17 mouse cellular contexts compared by ENCODE assay signal in the genomic region with DNA sequence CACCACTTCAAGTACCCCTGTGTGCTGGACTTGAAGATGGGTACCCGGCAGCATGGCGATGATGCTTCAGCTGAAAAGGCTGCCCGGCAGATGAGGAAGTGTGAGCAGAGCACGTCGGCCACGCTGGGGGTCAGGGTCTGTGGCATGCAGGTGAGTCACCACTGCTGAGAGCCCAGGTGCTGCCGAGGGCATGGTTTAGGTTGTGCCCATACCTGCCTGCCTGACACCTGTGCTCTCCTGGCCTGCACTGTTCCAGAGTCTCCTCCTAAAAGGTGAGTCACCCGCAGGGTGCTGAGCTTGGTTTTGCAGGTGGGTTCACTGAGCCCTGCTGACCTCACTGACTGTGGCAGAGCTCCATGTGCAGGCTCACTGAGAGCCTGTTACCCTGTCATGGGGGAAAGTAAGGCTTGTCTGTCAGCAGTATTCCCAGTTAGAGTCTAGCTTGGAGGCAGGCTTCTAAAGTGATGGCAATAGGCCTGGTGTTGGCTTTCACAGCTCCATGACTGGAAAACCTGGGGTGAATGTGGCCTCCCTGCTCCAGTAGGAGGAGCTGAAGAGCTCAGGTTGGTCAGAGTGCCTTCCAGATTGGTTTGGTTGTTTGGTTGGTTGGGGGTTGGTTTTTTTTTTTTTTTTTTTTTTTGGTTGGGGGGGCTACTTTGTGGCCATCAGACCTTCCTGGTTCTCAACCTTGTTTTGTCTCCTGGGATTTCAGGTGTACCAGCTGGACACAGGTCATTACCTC. TPM values are rescaled to one million over a fixed set of nuclear protein-coding genes. Genes with fewer than 3 reads are reported as not detected.
A peak's percentile ranks its signal among the peaks of the same experiment; 100 is the strongest.
DNase-seq lines count a peak whose midpoint lies in the region; ATAC-seq and TF ChIP-seq lines count a peak whose summit lies in the region.
"Had no signal": no experiment of that assay in that cellular context is flagged by ENCODE, and none has a peak within 500 bp of the region (broad histone marks: within the 10 kb centered on the region; RNA-seq: fewer than 3 reads in every experiment).

No protein-coding gene starts in this region.

- H3ac ChIP-seq in myocyte (ENCODE audit: control insufficient read depth, insufficient read length) = no peak overlapping the region

- peaks cover 10% of the 10 kb centered on the region; the same call in 1 of the 2 replicates for H3K4me1 ChIP-seq in intestine, postnatal 0 days (replicated peaks; ENCODE audit: control insufficient read depth, insufficient read depth, low read length)
- peaks cover 18% of the 10 kb centered on the region for H3K4me1 ChIP-seq in intestine, embryonic 15.5 days (replicated peaks)
- 0 out of 2 replicates have a peak, but pooled peaks cover 3% of the 10 kb centered on the region for H3K4me1 ChIP-seq in lung, embryonic 14.5 days (ENCODE audit: insufficient read depth)
- peaks cover 0 to 7% of the 10 kb centered on the region in 2 experiments; a peak in 1 of 4 replicates for H3K4me1 ChIP-seq in ES-E14 (ENCODE audit: control insufficient read depth in 2 of 2, insufficient read depth in 2 of 2, low read length in 2 of 2, poor library complexity in 1 of 2)
- peaks cover 16% of the 10 kb centered on the region for H3K4me1 ChIP-seq in forebrain, embryonic 15.5 days

- no peak for DNase-seq in lung, embryonic 14.5 days
- DNase-seq in lung, postnatal 25 days (ENCODE audit: low spot score) = no peak
- DNase-seq in ES-E14 (ENCODE audit: low read depth, low spot score) = no peak
- DNase-seq: adrenal gland, postnatal 25 days; kidney, adult 11 months; thymus, adult 18-20 months had no signal

- no peak for TF ChIP-seq POLR2A in myocyte (IDR thresholded peaks at IDR 0.05; ENCODE audit: insufficient read length, low read depth)

- H3K36me3 ChIP-seq in intestine, postnatal 0 days (ENCODE audit: control insufficient read depth, insufficient read depth) = peaks cover 54% of the 10 kb centered on the region
- H3K36me3 ChIP-seq in intestine, embryonic 15.5 days = peaks cover 33% of the 10 kb centered on the region
- peaks cover 60% of the 10 kb centered on the region for H3K36me3 ChIP-seq in lung, embryonic 14.5 days (ENCODE audit: insufficient read depth)
- H3K36me3 ChIP-seq in ES-E14 (ENCODE audit: control insufficient read depth, insufficient read depth, low read length, poor library complexity, severe bottlenecking) = peaks cover 22% of the 10 kb centered on the region
- peaks cover 4% of the 10 kb centered on the region for H3K36me3 ChIP-seq in myocyte (ENCODE audit: control insufficient read depth, insufficient read depth)
- peaks cover 60% of the 10 kb centered on the region for H3K36me3 ChIP-seq in forebrain, embryonic 15.5 days

- H3K27ac ChIP-seq in intestine, postnatal 0 days (ENCODE audit: low read depth, low read length) = no peak overlapping the region
- no peak overlapping the region for H3K27ac ChIP-seq in intestine, embryonic 15.5 days
- no peak overlapping the region for H3K27ac ChIP-seq in lung, embryonic 14.5 days (ENCODE audit: low read depth)
- H3K27ac ChIP-seq in ES-E14 (ENCODE audit: insufficient read depth, low read depth, low read length, poor library complexity, severe bottlenecking) = no peak overlapping the region
- H3K27ac ChIP-seq in forebrain, embryonic 15.5 days (replicated peaks) = no peak overlapping the region
- H3K27ac ChIP-seq: embryonic facial prominence, embryonic 15.5 days; forebrain, embryonic 13.5 days; liver, embryonic 15.5 days had no signal

- peak; percentile 48 for TF ChIP-seq CTCF in intestine, postnatal 0 days (IDR thresholded peaks at IDR 0.05; ENCODE audit: low read depth)
- peak; percentile 9; the same call in 1 of the 2 replicates for TF ChIP-seq CTCF in lung, embryonic 14.5 days (IDR thresholded peaks at IDR 0.05; ENCODE audit: low read depth)

- in situ Hi-C loops in ES-E14 (cut with MboI; ENCODE audit: low sequenced_read_pairs in 2 of 2, unreplicated experiment in 2 of 2) = no loop called here

- peaks cover 5% of the 10 kb centered on the region for H3K79me2 ChIP-seq in myocyte (ENCODE audit: control insufficient read depth, insufficient read depth)

- no peak overlapping the region for H3K4me2 ChIP-seq in intestine, postnatal 0 days (replicated peaks; ENCODE audit: low read depth)
- H3K4me2 ChIP-seq in intestine, embryonic 15.5 days (replicated peaks) = no peak overlapping the region
- H3K4me2 ChIP-seq in lung, embryonic 14.5 days = no peak overlapping the region
- no peak overlapping the region for H3K4me2 ChIP-seq in myocyte (ENCODE audit: low read depth)
- no peak overlapping the region for H3K4me2 ChIP-seq in forebrain, embryonic 15.5 days (replicated peaks)
- H3K4me2 ChIP-seq: embryonic facial prominence, embryonic 15.5 days; forebrain, embryonic 13.5 days; heart, embryonic 12.5 days; liver, embryonic 15.5 days had no signal

- no peak overlapping the region for H3K9ac ChIP-seq in intestine, postnatal 0 days (ENCODE audit: low read depth, low read length)
- no peak overlapping the region for H3K9ac ChIP-seq in intestine, embryonic 15.5 days
- H3K9ac ChIP-seq in lung, embryonic 14.5 days = no peak overlapping the region
- no peak overlapping the region for H3K9ac ChIP-seq in ES-E14 (ENCODE audit: insufficient read depth, low read depth, low read length, poor library complexity, severe bottlenecking)
- no peak overlapping the region for H3K9ac ChIP-seq in forebrain, embryonic 15.5 days (replicated peaks)
- H3K9ac ChIP-seq: embryonic facial prominence, embryonic 15.5 days; forebrain, embryonic 13.5 days; heart, embryonic 12.5 days; liver, embryonic 15.5 days had no signal

- ATAC-seq in intestine, postnatal 0 days = no peak
- no peak for ATAC-seq in intestine, embryonic 15.5 days
- ATAC-seq in lung, embryonic 14.5 days (ENCODE audit: insufficient read depth) = no peak
- ATAC-seq in forebrain, embryonic 15.5 days (replicated peaks) = no peak
- ATAC-seq: forebrain, embryonic 13.5 days had no signal

- WGBS in intestine, postnatal 0 days = 93% methylated on average over 8 of the region's 8 CpGs
- WGBS in intestine, embryonic 15.5 days = 97% methylated on average over 8 of the region's 8 CpGs
- 92% methylated on average over 8 of the region's 8 CpGs for WGBS in lung, embryonic 14.5 days
- 98% methylated on average over 8 of the region's 8 CpGs for WGBS in forebrain, embryonic 15.5 days

- no peak overlapping the region for H3K4me3 ChIP-seq in intestine, postnatal 0 days (ENCODE audit: low read depth, low read length)
- no peak overlapping the region for H3K4me3 ChIP-seq in intestine, embryonic 15.5 days (replicated peaks)
- H3K4me3 ChIP-seq in lung, embryonic 14.5 days (ENCODE audit: low read depth, low read length) = no peak overlapping the region
- H3K4me3 ChIP-seq in ES-E14 (ENCODE audit: insufficient read depth in 1 of 2, low read depth in 1 of 2, low read length in 2 of 2, poor library complexity in 1 of 2, severe bottlenecking in 1 of 2) (no peak overlapping the region), myocyte (no peak overlapping the region)
- no peak overlapping the region for H3K4me3 ChIP-seq in forebrain, embryonic 15.5 days
- H3K4me3 ChIP-seq: embryonic facial prominence, embryonic 15.5 days; forebrain, embryonic 13.5 days; heart, embryonic 12.5 days; liver, embryonic 15.5 days had no signal

- H3K27me3 ChIP-seq in intestine, postnatal 0 days (replicated peaks; ENCODE audit: control insufficient read depth, insufficient read depth, low read length) = no peaks in the 10 kb centered on the region
- no peaks in the 10 kb centered on the region for H3K27me3 ChIP-seq in intestine, embryonic 15.5 days (replicated peaks)
- no peaks in the 10 kb centered on the region for H3K27me3 ChIP-seq in lung, embryonic 14.5 days (ENCODE audit: insufficient read depth, low read length)
- H3K27me3 ChIP-seq in myocyte (ENCODE audit: control insufficient read depth, insufficient read depth, insufficient read length) = no peaks in the 10 kb centered on the region
- H3K27me3 ChIP-seq in forebrain, embryonic 15.5 days = no peaks in the 10 kb centered on the region
- H3K27me3 ChIP-seq: embryonic facial prominence, embryonic 15.5 days; forebrain, embryonic 13.5 days; heart, embryonic 12.5 days; liver, embryonic 15.5 days had no signal

- no peaks in the 10 kb centered on the region for H3K9me3 ChIP-seq in intestine, postnatal 0 days (ENCODE audit: control insufficient read depth)
- H3K9me3 ChIP-seq in intestine, embryonic 15.5 days = no peaks in the 10 kb centered on the region
- no peaks in the 10 kb centered on the region for H3K9me3 ChIP-seq in lung, embryonic 14.5 days (ENCODE audit: low read depth, low read length)
- H3K9me3 ChIP-seq in ES-E14 (ENCODE audit: control insufficient read depth, insufficient read depth, low read depth, low read length) = no peaks in the 10 kb centered on the region
- H3K9me3 ChIP-seq in forebrain, embryonic 15.5 days = no peaks in the 10 kb centered on the region
- H3K9me3 ChIP-seq: embryonic facial prominence, embryonic 15.5 days; forebrain, embryonic 13.5 days; heart, embryonic 12.5 days; liver, embryonic 15.5 days had no signal

RNA-seq across cellular contexts. Expression of a gene that starts 4.1 kb away (rescaled TPM):
- polyA plus RNA-seq in intestine, postnatal 0 days (2015; fragmentation: Nextera tagmentation; extraction: Ambion mirVana) = 146 and 154 TPM in 2 replicates
- polyA plus RNA-seq in intestine, embryonic 15.5 days (2015; fragmentation: Nextera tagmentation; extraction: Ambion mirVana) = 61.8 and 79.2 TPM in 2 replicates
- polyA plus RNA-seq in lung, embryonic 14.5 days (2014; fragmentation: Nextera tagmentation; extraction: Ambion mirVana) = 22.2 and 25.7 TPM in 2 replicates
- 22.9 and 28.3 TPM in 2 replicates for total RNA-seq in ES-E14 (2012; rRNA removed)
- 32.0 TPM for polyA plus RNA-seq in myocyte (2012; fragmentation: generic; extraction: Trizol)
- 19.9 and 22.2 TPM in 2 replicates for polyA plus RNA-seq in forebrain, embryonic 15.5 days (2015; fragmentation: Nextera tagmentation; extraction: Ambion mirVana)

RNA-seq across cellular contexts. Expression of a gene that starts 8.0 kb away (rescaled TPM):
- 4.4 and 4.8 TPM in 2 replicates for polyA plus RNA-seq in intestine, postnatal 0 days (2015; fragmentation: Nextera tagmentation; extraction: Ambion mirVana)
- polyA plus RNA-seq in intestine, embryonic 15.5 days (2015; fragmentation: Nextera tagmentation; extraction: Ambion mirVana) = 3.1 and 3.2 TPM in 2 replicates
- 3.1 and 3.4 TPM in 2 replicates for polyA plus RNA-seq in lung, embryonic 14.5 days (2014; fragmentation: Nextera tagmentation; extraction: Ambion mirVana)
- 2.7 and 3.8 TPM in 2 replicates for total RNA-seq in ES-E14 (2012; rRNA removed)
- 1.8 TPM for polyA plus RNA-seq in myocyte (2012; fragmentation: generic; extraction: Trizol)
- polyA plus RNA-seq in forebrain, embryonic 15.5 days (2015; fragmentation: Nextera tagmentation; extraction: Ambion mirVana) = 3.2 and 3.4 TPM in 2 replicates

RNA-seq across cellular contexts. Expression of a gene that starts 35.3 kb away (rescaled TPM):
- polyA plus RNA-seq in intestine, postnatal 0 days (2015; fragmentation: Nextera tagmentation; extraction: Ambion mirVana) = 0.78 and 0.84 TPM in 2 replicates
- 0.98 and 2.2 TPM in 2 replicates for polyA plus RNA-seq in intestine, embryonic 15.5 days (2015; fragmentation: Nextera tagmentation; extraction: Ambion mirVana)
- polyA plus RNA-seq in lung, embryonic 14.5 days (2014; fragmentation: Nextera tagmentation; extraction: Ambion mirVana) = 0.18 and 0.20 TPM in 2 replicates
- 2.9 and 3.6 TPM in 2 replicates for total RNA-seq in ES-E14 (2012; rRNA removed)
- polyA plus RNA-seq in myocyte (2012; fragmentation: generic; extraction: Trizol) = 0.65 TPM
- 0.37 TPM in 1 of 2 replicates, not detected in the other for polyA plus RNA-seq in forebrain, embryonic 15.5 days (2015; fragmentation: Nextera tagmentation; extraction: Ambion mirVana)
- total RNA-seq: layer of hippocampus, adult 18-20 months; left cerebral cortex, postnatal 14 days; megakaryocyte-erythroid progenitor cell, adult 5-6 weeks had no signal
- polyA plus RNA-seq: forebrain, embryonic 13.5 days had no signal

RNA-seq across cellular contexts. Expression of a gene that starts 38.2 kb away (rescaled TPM):
- 17.2 and 18.2 TPM in 2 replicates for polyA plus RNA-seq in intestine, postnatal 0 days (2015; fragmentation: Nextera tagmentation; extraction: Ambion mirVana)
- 18.6 and 23.7 TPM in 2 replicates for polyA plus RNA-seq in intestine, embryonic 15.5 days (2015; fragmentation: Nextera tagmentation; extraction: Ambion mirVana)
- 27.9 and 30.9 TPM in 2 replicates for polyA plus RNA-seq in lung, embryonic 14.5 days (2014; fragmentation: Nextera tagmentation; extraction: Ambion mirVana)
- 14.5 and 28.1 TPM in 2 replicates for total RNA-seq in ES-E14 (2012; rRNA removed)
- polyA plus RNA-seq in myocyte (2012; fragmentation: generic; extraction: Trizol) = 33.4 TPM
- polyA plus RNA-seq in forebrain, embryonic 15.5 days (2015; fragmentation: Nextera tagmentation; extraction: Ambion mirVana) = 45.4 and 49.0 TPM in 2 replicates

RNA-seq across cellular contexts. Expression of a gene that starts 42.6 kb away (rescaled TPM):
- polyA plus RNA-seq in intestine, postnatal 0 days (2015; fragmentation: Nextera tagmentation; extraction: Ambion mirVana) = 27.9 and 30.5 TPM in 2 replicates
- 41.7 and 42.1 TPM in 2 replicates for polyA plus RNA-seq in intestine, embryonic 15.5 days (2015; fragmentation: Nextera tagmentation; extraction: Ambion mirVana)
- polyA plus RNA-seq in lung, embryonic 14.5 days (2014; fragmentation: Nextera tagmentation; extraction: Ambion mirVana) = 28.4 and 29.3 TPM in 2 replicates
- 41.0 and 53.9 TPM in 2 replicates for total RNA-seq in ES-E14 (2012; rRNA removed)
- polyA plus RNA-seq in myocyte (2012; fragmentation: generic; extraction: Trizol) = 34.4 TPM
- 101 and 109 TPM in 2 replicates for polyA plus RNA-seq in forebrain, embryonic 15.5 days (2015; fragmentation: Nextera tagmentation; extraction: Ambion mirVana)
